11 mouse cellular contexts compared by ENCODE assay signal in the genomic region with DNA sequence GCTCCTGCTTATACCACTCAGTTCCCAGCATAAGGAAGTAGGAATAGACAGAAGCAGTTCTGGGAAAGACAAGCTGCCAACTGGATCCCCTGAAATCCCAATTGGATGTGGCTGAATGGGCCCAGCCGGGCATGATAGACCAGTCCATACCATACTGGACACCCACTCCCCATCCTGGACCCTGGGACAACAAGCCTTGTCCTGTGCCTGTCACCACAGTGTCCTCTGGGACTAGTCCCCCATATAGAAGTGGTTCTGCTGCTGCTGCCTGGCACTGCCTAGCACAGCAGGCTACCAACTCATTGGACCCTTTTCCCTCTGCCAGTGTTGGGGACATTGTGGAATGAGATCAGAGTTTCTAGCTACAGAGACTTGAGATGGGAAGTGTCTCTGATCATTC. TPM values are rescaled to one million over a fixed set of nuclear protein-coding genes. Genes with fewer than 3 reads are reported as not detected.
DNase-seq lines count a peak whose midpoint lies in the region; ATAC-seq and TF ChIP-seq lines count a peak whose summit lies in the region.
"Had no signal": no experiment of that assay in that cellular context is flagged by ENCODE, and none has a peak within 500 bp of the region (broad histone marks: within the 10 kb centered on the region; RNA-seq: fewer than 3 reads in every experiment).

No protein-coding gene starts in this region.

- H3K4me1 ChIP-seq in heart, adult 2 months (ENCODE audit: control insufficient read depth, insufficient read depth, low read length): peaks cover 25% of the 10 kb centered on the region
- H3K4me1 ChIP-seq in lung, embryonic 15.5 days: peaks cover 43% of the 10 kb centered on the region
- H3K4me1 ChIP-seq in heart, postnatal 0 days (ENCODE audit: control insufficient read depth, insufficient read depth): peaks cover 29% of the 10 kb centered on the region
- H3K4me1 ChIP-seq in stomach, embryonic 14.5 days (ENCODE audit: control insufficient read depth, insufficient read depth, low read length): peaks cover 32% of the 10 kb centered on the region

- TF ChIP-seq EP300 in heart, adult 2 months (IDR thresholded peaks at IDR 0.05; ENCODE audit: insufficient read depth, low read depth, low read length): no peak
- no peak for TF ChIP-seq EP300 in heart, postnatal 0 days (IDR thresholded peaks at IDR 0.05; ENCODE audit: low read depth)

- H3K36me3 ChIP-seq in heart, adult 2 months (ENCODE audit: control insufficient read depth, insufficient read depth, low read length): peaks cover 2% of the 10 kb centered on the region; the same call in 1 of the 2 replicates
- no peaks in the 10 kb centered on the region for H3K36me3 ChIP-seq in lung, embryonic 15.5 days
- no peaks in the 10 kb centered on the region for H3K36me3 ChIP-seq in heart, postnatal 0 days (replicated peaks; ENCODE audit: control insufficient read depth, insufficient read depth, low read length)
- no peaks in the 10 kb centered on the region for H3K36me3 ChIP-seq in stomach, embryonic 14.5 days (ENCODE audit: control insufficient read depth, insufficient read depth, low read length)

- H3K79me2 ChIP-seq in heart, adult 2 months (replicated peaks; ENCODE audit: control insufficient read depth, insufficient read depth, low read length): no peaks in the 10 kb centered on the region

- H3K27me3 ChIP-seq in heart, adult 2 months (ENCODE audit: control insufficient read depth, insufficient read depth, low read length): no peaks in the 10 kb centered on the region
- no peaks in the 10 kb centered on the region for H3K27me3 ChIP-seq in lung, embryonic 15.5 days
- H3K27me3 ChIP-seq in heart, postnatal 0 days (ENCODE audit: control insufficient read depth, insufficient read depth, low read length): no peaks in the 10 kb centered on the region
- H3K27me3 ChIP-seq in stomach, embryonic 14.5 days (ENCODE audit: control insufficient read depth, insufficient read depth, low read length): no peaks in the 10 kb centered on the region

- intact Hi-C loops in heart, adult 2 months (cut with DNase I): no loop called here
- intact Hi-C loops in heart, postnatal 14 days (cut with DNase I): no loop called here

- 0 out of 2 replicates have a peak, but pooled peaks have one; percentile 2 for TF ChIP-seq POLR2A in heart, adult 2 months (IDR thresholded peaks at IDR 0.05; ENCODE audit: insufficient read depth, low read depth, low read length)

- no peak for ATAC-seq in lung, embryonic 15.5 days (ENCODE audit: borderline replicate concordance, extremely low read depth, low FRiP score, low TSS enrichment)
- ATAC-seq in heart, postnatal 0 days (ENCODE audit: insufficient read depth, low read depth): no peak
- ATAC-seq in stomach, embryonic 14.5 days (ENCODE audit: insufficient number of reproducible peaks, insufficient read depth, low FRiP score, low read depth): no peak
- ATAC-seq: forebrain, embryonic 16.5 days had no signal

- peak overlapping the region; percentile 25; the same call in 1 of the 2 replicates for H3K9ac ChIP-seq in heart, adult 2 months (ENCODE audit: low read depth, low read length)
- no peak overlapping the region for H3K9ac ChIP-seq in lung, embryonic 15.5 days
- H3K9ac ChIP-seq in heart, postnatal 0 days (replicated peaks; ENCODE audit: low read depth, low read length): no peak overlapping the region
- no peak overlapping the region for H3K9ac ChIP-seq in stomach, embryonic 14.5 days (replicated peaks; ENCODE audit: low read depth, low read length)

- H3K4me2 ChIP-seq in lung, embryonic 15.5 days: peak overlapping the region; percentile 75
- H3K4me2 ChIP-seq in heart, postnatal 0 days (ENCODE audit: low read depth, low read length): peak overlapping the region; percentile 84
- peak overlapping the region; percentile 74; the same call in 1 of the 2 replicates for H3K4me2 ChIP-seq in stomach, embryonic 14.5 days (replicated peaks; ENCODE audit: low read depth, low read length)

- no peak for TF ChIP-seq CTCF in heart, adult 2 months (IDR thresholded peaks at IDR 0.05)
- TF ChIP-seq CTCF in heart, postnatal 0 days (IDR thresholded peaks at IDR 0.05; ENCODE audit: low read depth): no peak

- WGBS in heart, adult 2 months: 78% methylated on average over 1 of the region's 1 CpGs
- WGBS in lung, embryonic 15.5 days: 81% methylated on average over 1 of the region's 1 CpGs
- WGBS in heart, postnatal 0 days: 84% methylated on average over 1 of the region's 1 CpGs
- 76% methylated on average over 1 of the region's 1 CpGs for WGBS in stomach, embryonic 14.5 days

- peak in 1 of 2 experiments; percentile 47 for DNase-seq in heart, adult 2 months
- no peak for DNase-seq in heart, postnatal 14 days
- DNase-seq in lung, postnatal 4 days: no peak
- no peak for DNase-seq in heart, postnatal 0 days (ENCODE audit: low spot score)
- no peak for DNase-seq in natural killer cell, adult 2 months (ENCODE audit: low spot score in 2 of 2)
- no peak for DNase-seq in testis, postnatal 14 days (ENCODE audit: low spot score)
- DNase-seq: kidney, postnatal 36 days had no signal

- H3K27ac ChIP-seq in heart, adult 2 months: peak overlapping the region; percentile 91
- no peak overlapping the region for H3K27ac ChIP-seq in lung, embryonic 15.5 days
- peak overlapping the region; percentile 68 for H3K27ac ChIP-seq in heart, postnatal 0 days (ENCODE audit: low read depth)
- H3K27ac ChIP-seq in stomach, embryonic 14.5 days (ENCODE audit: low read length): no peak overlapping the region

- H3K9me3 ChIP-seq in lung, embryonic 15.5 days: no peaks in the 10 kb centered on the region
- H3K9me3 ChIP-seq in heart, postnatal 0 days (replicated peaks; ENCODE audit: control insufficient read depth, low read length): no peaks in the 10 kb centered on the region
- no peaks in the 10 kb centered on the region for H3K9me3 ChIP-seq in stomach, embryonic 14.5 days (ENCODE audit: control insufficient read depth, low read depth, low read length)
- H3K9me3 ChIP-seq: hindbrain, embryonic 10.5 days had no signal

- peak overlapping the region; percentile 52 for H3K4me3 ChIP-seq in heart, adult 2 months
- no peak overlapping the region for H3K4me3 ChIP-seq in lung, embryonic 15.5 days
- H3K4me3 ChIP-seq in heart, postnatal 0 days (ENCODE audit: low read depth, low read length): peak overlapping the region; percentile 49; the same call in 1 of the 2 replicates
- H3K4me3 ChIP-seq in stomach, embryonic 14.5 days (ENCODE audit: low read depth, low read length): no peak overlapping the region

RNA-seq across cellular contexts. Expression of a gene that starts 1.2 kb away (rescaled TPM):
- total RNA-seq in heart, adult 2 months (2021): 10 to 100 TPM; 75.9 to 83.7 TPM
- polyA plus RNA-seq in heart, adult 2 months (2012; rRNA removed): 75.1 and 77.5 TPM in 2 replicates
- 100 to 1,000 TPM in 1 of 2 experiments, 10 to 100 TPM in 1; 93.8 to 126 TPM for total RNA-seq in heart, postnatal 14 days (2021)
- polyA plus RNA-seq in lung, embryonic 15.5 days (2015; fragmentation: Nextera tagmentation; extraction: Ambion mirVana): 286 and 294 TPM in 2 replicates
- total RNA-seq in heart, postnatal 0 days (2014; rRNA removed; ENCODE audit: low replicate concordance): 231 and 248 TPM in 2 replicates
- polyA plus RNA-seq in heart, postnatal 0 days (2015; fragmentation: Nextera tagmentation; extraction: Ambion mirVana): 180 and 187 TPM in 2 replicates
- 425 and 428 TPM in 2 replicates for polyA plus RNA-seq in stomach, embryonic 14.5 days (2014; fragmentation: Nextera tagmentation; extraction: Ambion mirVana)

RNA-seq across cellular contexts. Expression of a gene that starts 4.0 kb away (rescaled TPM):
- 10 to 100 TPM; 10.8 to 12.5 TPM for total RNA-seq in heart, adult 2 months (2021)
- polyA plus RNA-seq in heart, adult 2 months (2012; rRNA removed): 14.2 and 21.0 TPM in 2 replicates
- total RNA-seq in heart, postnatal 14 days (2021): 10 to 100 TPM; 14.9 to 15.6 TPM
- polyA plus RNA-seq in lung, embryonic 15.5 days (2015; fragmentation: Nextera tagmentation; extraction: Ambion mirVana): 25.6 and 32.3 TPM in 2 replicates
- 14.7 and 26.4 TPM in 2 replicates for total RNA-seq in heart, postnatal 0 days (2014; rRNA removed; ENCODE audit: low replicate concordance)
- 11.5 and 11.9 TPM in 2 replicates for polyA plus RNA-seq in heart, postnatal 0 days (2015; fragmentation: Nextera tagmentation; extraction: Ambion mirVana)
- polyA plus RNA-seq in stomach, embryonic 14.5 days (2014; fragmentation: Nextera tagmentation; extraction: Ambion mirVana): 24.5 and 27.3 TPM in 2 replicates

Comparison
In these comparisons a context has a peak if more than half of its experiments do, and no peak if none do; other contexts are left out.
1. H3K27ac ChIP-seq: peak in heart, adult 2 months (single experiment) and heart, postnatal 0 days (single experiment); none in lung, embryonic 15.5 days (single experiment) and stomach, embryonic 14.5 days (single experiment).
2. H3K4me3 ChIP-seq: peak in heart, adult 2 months (single experiment) and heart, postnatal 0 days (single experiment); none in lung, embryonic 15.5 days (single experiment) and stomach, embryonic 14.5 days (single experiment).
3. Peak in every context shown above with its lines, with median percentiles within 50 percentile points of each other: H3K4me2 ChIP-seq.